Mouse (Mus musculus): Measurements from ENCODE around the gene Xrcc6. TPM values are rescaled to one million over a fixed set of nuclear protein-coding genes. Genes with fewer than 3 reads are reported as not detected.

Xrcc6 gene
- polyA plus RNA-seq, 1 experiment from 2014 or later, result 48.4 TPM

- WGBS (ENCODE audit: insufficient replicate concordance), result 74% methylated on average over 5 of the region's 5 CpGs
- Histone ChIP-seq H3K27ac (ENCODE audit: low read length) (no peak overlapping the region), H3K4me2 (ENCODE audit: low read depth, low read length) (no peak overlapping the region), H3K4me3 (ENCODE audit: low read depth, low read length) (no peak overlapping the region), H3K9ac (ENCODE audit: low read depth, low read length) (no peak overlapping the region), H3K9me3 (replicated peaks; ENCODE audit: control insufficient read depth, low read length) (no peaks in the 10 kb centered on the region), H3K27me3 (ENCODE audit: control insufficient read depth, insufficient read depth, low read depth, low read length) (no peaks in the 10 kb centered on the region), H3K36me3 (ENCODE audit: control insufficient read depth, insufficient read depth) (no peaks in the 10 kb centered on the region), H3K4me1 (ENCODE audit: control insufficient read depth, low read depth, low read length) (no peaks in the 10 kb centered on the region)
- ATAC-seq (ENCODE audit: low read depth), result no peak
Observed at GRCm38 (mm10) chr15:81950716-81951115, 36.9 kb upstream of the Xrcc6 start.

GRCm38 (mm10) chr15:81951159-81951558, 36.5 kb upstream of the Xrcc6 start:
- H3K4me3 ChIP-seq (ENCODE audit: low read depth, low read length), result no peak overlapping the region
- H3K36me3 ChIP-seq (ENCODE audit: control insufficient read depth, insufficient read depth), result no peaks in the 10 kb centered on the region
- H3K9me3 ChIP-seq (replicated peaks; ENCODE audit: control insufficient read depth, low read length), result no peaks in the 10 kb centered on the region
- no peak overlapping the region for H3K4me2 ChIP-seq (ENCODE audit: low read depth, low read length)
- H3K27ac ChIP-seq (ENCODE audit: low read length), result no peak overlapping the region
- no peak overlapping the region for H3K9ac ChIP-seq (ENCODE audit: low read depth, low read length)
- H3K4me1 ChIP-seq (ENCODE audit: control insufficient read depth, low read depth, low read length), result no peaks in the 10 kb centered on the region
- no peak for ATAC-seq (ENCODE audit: low read depth)
- no peaks in the 10 kb centered on the region for H3K27me3 ChIP-seq (ENCODE audit: control insufficient read depth, insufficient read depth, low read depth, low read length)
- 78% methylated on average over 9 of the region's 9 CpGs for WGBS (ENCODE audit: insufficient replicate concordance)

DNA sequence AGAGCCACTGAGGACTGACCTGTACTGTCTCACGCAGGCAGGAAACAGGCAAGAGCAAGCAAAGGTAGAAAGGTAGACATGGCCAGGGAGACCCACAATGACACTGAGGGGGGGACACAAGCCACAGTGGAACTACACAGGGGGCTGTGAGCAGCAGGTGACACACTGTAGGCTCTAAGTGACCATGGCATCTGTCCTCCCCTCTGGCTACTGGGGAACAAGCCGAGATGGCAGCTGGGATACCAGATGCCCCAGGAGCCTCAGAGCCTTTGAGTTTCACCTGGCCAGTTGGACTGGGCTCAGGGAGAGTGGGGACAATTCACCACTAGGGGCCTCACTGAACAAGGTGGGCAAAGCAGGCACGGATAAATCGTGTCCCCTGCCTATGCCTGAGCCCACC, 35.3 kb upstream of the Xrcc6 start:
- WGBS (ENCODE audit: insufficient replicate concordance), result 77% methylated on average over 4 of the region's 4 CpGs
- Histone ChIP-seq H3K4me2 (ENCODE audit: low read depth, low read length) (no peak overlapping the region), H3K27me3 (ENCODE audit: control insufficient read depth, insufficient read depth, low read depth, low read length) (no peaks in the 10 kb centered on the region), H3K9ac (ENCODE audit: low read depth, low read length) (no peak overlapping the region), H3K27ac (ENCODE audit: low read length) (no peak overlapping the region), H3K4me1 (ENCODE audit: control insufficient read depth, low read depth, low read length) (no peaks in the 10 kb centered on the region), H3K36me3 (ENCODE audit: control insufficient read depth, insufficient read depth) (no peaks in the 10 kb centered on the region), H3K4me3 (ENCODE audit: low read depth, low read length) (no peak overlapping the region), H3K9me3 (replicated peaks; ENCODE audit: control insufficient read depth, low read length) (no peaks in the 10 kb centered on the region)
- no peak for ATAC-seq (ENCODE audit: low read depth)

- no peak overlapping the region for H3K27ac ChIP-seq (ENCODE audit: low read length)
- H3K27me3 ChIP-seq (ENCODE audit: control insufficient read depth, insufficient read depth, low read depth, low read length), result no peaks in the 10 kb centered on the region
- ATAC-seq (ENCODE audit: low read depth), result no peak
- 85% methylated on average over 9 of the region's 9 CpGs for WGBS (ENCODE audit: insufficient replicate concordance)
- peaks cover 8% of the 10 kb centered on the region for H3K4me1 ChIP-seq (ENCODE audit: control insufficient read depth, low read depth, low read length)
- no peak overlapping the region for H3K4me2 ChIP-seq (ENCODE audit: low read depth, low read length)
- no peaks in the 10 kb centered on the region for H3K9me3 ChIP-seq (replicated peaks; ENCODE audit: control insufficient read depth, low read length)
- H3K9ac ChIP-seq (ENCODE audit: low read depth, low read length), result no peak overlapping the region
- no peaks in the 10 kb centered on the region for H3K36me3 ChIP-seq (ENCODE audit: control insufficient read depth, insufficient read depth)
- H3K4me3 ChIP-seq (ENCODE audit: low read depth, low read length), result no peak overlapping the region
Observed at GRCm38 (mm10) chr15:81954151-81954583, 33.5 kb upstream of the Xrcc6 start.

- 83% methylated on average over 6 of the region's 6 CpGs for WGBS (ENCODE audit: insufficient replicate concordance)
- no peak for ATAC-seq (ENCODE audit: low read depth)
Observed at GRCm38 (mm10) chr15:81954716-81955115, 32.9 kb upstream of the Xrcc6 start.

DNA sequence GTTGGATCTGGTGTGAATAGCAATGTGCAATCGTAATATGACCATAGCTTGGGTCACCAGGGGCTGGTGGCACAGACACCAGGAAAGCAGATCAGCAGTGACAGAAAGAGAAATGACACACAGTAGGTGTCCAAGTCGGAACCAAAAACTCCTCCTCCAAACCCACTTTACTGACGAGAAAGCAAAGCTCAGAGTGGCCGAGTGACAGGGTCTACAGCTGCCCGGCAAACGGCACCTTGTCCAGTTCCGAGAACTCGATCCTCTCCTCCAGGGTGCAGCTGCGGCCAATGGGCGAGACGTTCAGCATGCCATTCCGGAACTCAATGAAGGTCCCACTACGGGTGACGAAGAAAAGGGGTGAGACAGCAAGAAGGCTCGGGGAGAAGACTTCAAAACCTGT, 32.2 kb upstream of the Xrcc6 start:
- peaks cover 16% of the 10 kb centered on the region for H3K4me1 ChIP-seq (ENCODE audit: control insufficient read depth, low read depth, low read length)
- no peak overlapping the region for H3K4me3 ChIP-seq (ENCODE audit: low read depth, low read length)
- no peaks in the 10 kb centered on the region for H3K27me3 ChIP-seq (ENCODE audit: control insufficient read depth, insufficient read depth, low read depth, low read length)
- H3K9ac ChIP-seq (ENCODE audit: low read depth, low read length), result no peak overlapping the region
- no peaks in the 10 kb centered on the region for H3K36me3 ChIP-seq (ENCODE audit: control insufficient read depth, insufficient read depth)
- no peak overlapping the region for H3K27ac ChIP-seq (ENCODE audit: low read length)
- WGBS (ENCODE audit: insufficient replicate concordance), result 86% methylated on average over 15 of the region's 15 CpGs
- H3K4me2 ChIP-seq (ENCODE audit: low read depth, low read length), result no peak overlapping the region
- no peaks in the 10 kb centered on the region for H3K9me3 ChIP-seq (replicated peaks; ENCODE audit: control insufficient read depth, low read length)
- no peak for ATAC-seq (ENCODE audit: low read depth)

More at GRCm38 (mm10) chr15:81954716-81955115, 32.9 kb upstream of the Xrcc6 start:
- H3K36me3 ChIP-seq (ENCODE audit: control insufficient read depth, insufficient read depth), result no peaks in the 10 kb centered on the region
- H3K4me1 ChIP-seq (ENCODE audit: control insufficient read depth, low read depth, low read length), result peaks cover 11% of the 10 kb centered on the region
- H3K4me3 ChIP-seq (ENCODE audit: low read depth, low read length), result no peak overlapping the region
- no peaks in the 10 kb centered on the region for H3K9me3 ChIP-seq (replicated peaks; ENCODE audit: control insufficient read depth, low read length)
- H3K27ac ChIP-seq (ENCODE audit: low read length), result no peak overlapping the region
- no peak overlapping the region for H3K9ac ChIP-seq (ENCODE audit: low read depth, low read length)
- no peaks in the 10 kb centered on the region for H3K27me3 ChIP-seq (ENCODE audit: control insufficient read depth, insufficient read depth, low read depth, low read length)
- no peak overlapping the region for H3K4me2 ChIP-seq (ENCODE audit: low read depth, low read length)

DNA sequence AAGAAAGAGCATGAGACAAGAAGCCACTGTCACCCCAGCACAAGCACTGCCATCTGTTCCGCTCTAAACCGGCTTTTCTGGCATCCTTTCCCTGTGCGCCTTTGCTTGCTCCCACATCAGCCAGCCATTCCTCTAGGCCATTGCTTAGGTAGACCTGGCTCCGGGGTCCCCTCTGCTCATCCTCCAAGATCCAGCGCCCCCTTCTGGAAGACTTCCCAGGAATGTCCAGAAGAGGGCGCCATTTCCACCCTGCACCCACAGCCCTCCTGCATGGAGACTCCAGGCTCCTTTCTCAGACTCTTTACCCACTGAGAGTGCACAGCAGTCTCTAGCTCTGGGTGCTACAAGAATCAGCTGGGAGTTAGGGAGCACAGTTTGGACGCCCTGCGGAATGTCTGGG, 31.2 kb upstream of the Xrcc6 start:
- ATAC-seq (ENCODE audit: low read depth), result no peak
- H3K9ac ChIP-seq (ENCODE audit: low read depth, low read length), result no peak overlapping the region
- H3K9me3 ChIP-seq (replicated peaks; ENCODE audit: control insufficient read depth, low read length), result no peaks in the 10 kb centered on the region
- no peak overlapping the region for H3K4me2 ChIP-seq (ENCODE audit: low read depth, low read length)
- H3K27me3 ChIP-seq (ENCODE audit: control insufficient read depth, insufficient read depth, low read depth, low read length), result no peaks in the 10 kb centered on the region
- H3K4me1 ChIP-seq (ENCODE audit: control insufficient read depth, low read depth, low read length), result peaks cover 18% of the 10 kb centered on the region
- WGBS (ENCODE audit: insufficient replicate concordance), result 57% methylated on average over 8 of the region's 8 CpGs
- no peak overlapping the region for H3K4me3 ChIP-seq (ENCODE audit: low read depth, low read length)
- H3K27ac ChIP-seq (ENCODE audit: low read length), result no peak overlapping the region
- no peaks in the 10 kb centered on the region for H3K36me3 ChIP-seq (ENCODE audit: control insufficient read depth, insufficient read depth)

DNA sequence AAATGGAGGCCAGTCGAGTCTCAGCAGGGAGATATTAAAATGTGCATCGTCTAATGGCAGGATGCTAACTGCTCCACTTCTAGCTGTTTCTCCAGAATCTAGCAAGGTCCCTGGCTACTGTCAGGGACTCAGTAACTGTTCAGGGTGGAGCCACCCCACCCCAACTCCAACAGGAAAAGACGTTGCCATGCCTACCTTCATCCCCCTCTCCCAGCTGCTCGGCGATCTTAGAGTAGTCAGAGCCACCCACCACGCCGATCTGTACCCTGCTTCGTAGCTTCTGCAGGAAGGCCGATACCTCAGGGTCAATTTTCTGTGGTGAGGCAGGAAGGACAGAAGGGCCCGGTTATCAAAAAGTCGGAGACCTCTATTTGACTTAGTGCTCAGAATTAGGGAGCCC, 30.0 kb upstream of the Xrcc6 start:
- ATAC-seq (ENCODE audit: low read depth), result no peak
- H3K27me3 ChIP-seq (ENCODE audit: control insufficient read depth, insufficient read depth, low read depth, low read length), result no peaks in the 10 kb centered on the region
- H3K4me3 ChIP-seq (ENCODE audit: low read depth, low read length), result no peak overlapping the region

GRCm38 (mm10) chr15:81958906-81959305, 28.7 kb upstream of the Xrcc6 start:
- no peak overlapping the region for H3K9ac ChIP-seq (ENCODE audit: low read depth, low read length)
- 55% methylated on average over 3 of the region's 3 CpGs for WGBS (ENCODE audit: insufficient replicate concordance)
- H3K27ac ChIP-seq (ENCODE audit: low read length), result peak overlapping the region; percentile 39; the same call in 1 of the 2 replicates
- no peaks in the 10 kb centered on the region for H3K27me3 ChIP-seq (ENCODE audit: control insufficient read depth, insufficient read depth, low read depth, low read length)
- no peaks in the 10 kb centered on the region for H3K9me3 ChIP-seq (replicated peaks; ENCODE audit: control insufficient read depth, low read length)
- no peaks in the 10 kb centered on the region for H3K36me3 ChIP-seq (ENCODE audit: control insufficient read depth, insufficient read depth)
- H3K4me3 ChIP-seq (ENCODE audit: low read depth, low read length), result no peak overlapping the region
- peaks cover 18% of the 10 kb centered on the region for H3K4me1 ChIP-seq (ENCODE audit: control insufficient read depth, low read depth, low read length)
- H3K4me2 ChIP-seq (ENCODE audit: low read depth, low read length), result no peak overlapping the region
- no peak for ATAC-seq (ENCODE audit: low read depth)

More for the DNA sequence above, 30.0 kb upstream of the Xrcc6 start:
- H3K36me3 ChIP-seq (ENCODE audit: control insufficient read depth, insufficient read depth), result no peaks in the 10 kb centered on the region
- H3K9me3 ChIP-seq (replicated peaks; ENCODE audit: control insufficient read depth, low read length), result no peaks in the 10 kb centered on the region
- H3K9ac ChIP-seq (ENCODE audit: low read depth, low read length), result no peak overlapping the region
- no peak overlapping the region for H3K27ac ChIP-seq (ENCODE audit: low read length)
- no peak overlapping the region for H3K4me2 ChIP-seq (ENCODE audit: low read depth, low read length)
- 73% methylated on average over 11 of the region's 11 CpGs for WGBS (ENCODE audit: insufficient replicate concordance)
- peaks cover 18% of the 10 kb centered on the region for H3K4me1 ChIP-seq (ENCODE audit: control insufficient read depth, low read depth, low read length)
